Mouse (Mus musculus): ENCODE results near the gene Enox1. TPM values are rescaled to one million over a fixed set of nuclear protein-coding genes. Genes with fewer than 3 reads are reported as not detected.
"Not testable (repeated sequence)": the region's sequence is repeated elsewhere in the genome, so short reads cannot be mapped to it uniquely, and the experiment has no call there.

Enox1 gene
- polyA plus RNA-seq, 1 experiment: 3.1 TPM

GRCm38 (mm10) chr14:77529621-77530020, 373.1 kb downstream of the Enox1 start:
- no peaks in the 10 kb centered on the region for H3K36me3 ChIP-seq (ENCODE audit: control insufficient read depth, insufficient read depth)
- H3ac ChIP-seq (ENCODE audit: control insufficient read depth, insufficient read length): no peak overlapping the region
- TF ChIP-seq TCF3 (IDR thresholded peaks at IDR 0.05; ENCODE audit: insufficient read length, low read depth) (no peak), E2F4 (IDR thresholded peaks at IDR 0.05; ENCODE audit: insufficient read depth) (no peak), TCF12 (IDR thresholded peaks at IDR 0.05; ENCODE audit: insufficient read depth, poor library complexity, severe bottlenecking) (no peak), MYOD1 (IDR thresholded peaks at IDR 0.05; ENCODE audit: control insufficient read depth in 1 of 3, insufficient read length in 2 of 3, low read depth in 2 of 3) (no peak), MAX (IDR thresholded peaks at IDR 0.05; ENCODE audit: low read depth) (no peak), REST (IDR thresholded peaks at IDR 0.05; ENCODE audit: insufficient read depth, insufficient read length) (no peak), POLR2AphosphoS2 (IDR thresholded peaks at IDR 0.05; ENCODE audit: insufficient read length, low read depth) (no peak), USF1 (IDR thresholded peaks at IDR 0.05; ENCODE audit: low read depth) (no peak), CEBPB (IDR thresholded peaks at IDR 0.05; ENCODE audit: insufficient read depth, poor library complexity, severe bottlenecking) (no peak), POLR2A (IDR thresholded peaks at IDR 0.05; ENCODE audit: insufficient read length, low read depth) (no peak), MYOG (IDR thresholded peaks at IDR 0.05; ENCODE audit: control insufficient read depth in 1 of 3, insufficient read depth in 1 of 3, insufficient read length in 2 of 3, low read depth in 2 of 3) (no peak)
- no peaks in the 10 kb centered on the region for H3K27me3 ChIP-seq (ENCODE audit: control insufficient read depth, insufficient read depth, insufficient read length)
- H3K4me2 ChIP-seq (ENCODE audit: low read depth): no peak overlapping the region
- H3K4me3 ChIP-seq: no peak overlapping the region
- no peaks in the 10 kb centered on the region for H3K79me2 ChIP-seq (ENCODE audit: control insufficient read depth, insufficient read depth)

DNA sequence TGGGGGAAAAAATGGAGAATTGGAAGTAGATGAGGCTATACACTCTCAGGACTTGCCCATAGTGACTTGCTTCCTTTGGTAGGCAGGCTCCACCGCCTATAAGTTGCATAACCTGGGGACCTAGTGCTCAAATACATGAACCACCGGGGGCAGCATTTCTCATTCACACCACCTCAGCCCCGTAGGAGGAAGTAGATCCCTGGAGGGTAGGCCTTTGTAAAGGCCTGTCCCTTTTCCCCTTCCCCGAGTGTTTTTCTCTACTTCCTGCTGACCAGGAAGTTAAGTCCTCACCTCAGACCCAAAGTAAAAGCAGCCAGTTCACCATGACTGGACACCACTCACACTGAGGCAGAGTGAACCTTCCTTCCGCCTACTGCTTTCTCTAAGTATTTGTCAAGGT, 377.1 kb downstream of the Enox1 start:
- TF ChIP-seq CEBPB (IDR thresholded peaks at IDR 0.05; ENCODE audit: insufficient read depth, poor library complexity, severe bottlenecking) (no peak), MYOG (IDR thresholded peaks at IDR 0.05; ENCODE audit: control insufficient read depth in 1 of 3, insufficient read depth in 1 of 3, insufficient read length in 2 of 3, low read depth in 2 of 3) (no peak), MYOD1 (IDR thresholded peaks at IDR 0.05; ENCODE audit: control insufficient read depth in 1 of 3, insufficient read length in 2 of 3, low read depth in 2 of 3) (no peak), TCF12 (IDR thresholded peaks at IDR 0.05; ENCODE audit: insufficient read depth, poor library complexity, severe bottlenecking) (no peak), MAX (IDR thresholded peaks at IDR 0.05; ENCODE audit: low read depth) (no peak), REST (IDR thresholded peaks at IDR 0.05; ENCODE audit: insufficient read depth, insufficient read length) (no peak), POLR2A (IDR thresholded peaks at IDR 0.05; ENCODE audit: insufficient read length, low read depth) (no peak)
- H3K36me3 ChIP-seq (ENCODE audit: control insufficient read depth, insufficient read depth): no peaks in the 10 kb centered on the region
- no peak overlapping the region for H3ac ChIP-seq (ENCODE audit: control insufficient read depth, insufficient read length)
- no peak overlapping the region for H3K4me2 ChIP-seq (ENCODE audit: low read depth)
- H3K79me2 ChIP-seq (ENCODE audit: control insufficient read depth, insufficient read depth): no peaks in the 10 kb centered on the region
- H3K4me3 ChIP-seq: no peak overlapping the region
- no peaks in the 10 kb centered on the region for H3K27me3 ChIP-seq (ENCODE audit: control insufficient read depth, insufficient read depth, insufficient read length)

GRCm38 (mm10) chr14:77534120-77534519, 377.6 kb downstream of the Enox1 start:
- no peaks in the 10 kb centered on the region for H3K36me3 ChIP-seq (ENCODE audit: control insufficient read depth, insufficient read depth)
- no peak overlapping the region for H3K4me2 ChIP-seq (ENCODE audit: low read depth)
- H3K79me2 ChIP-seq (ENCODE audit: control insufficient read depth, insufficient read depth): no peaks in the 10 kb centered on the region
- H3K4me3 ChIP-seq: no peak overlapping the region
- TF ChIP-seq USF1 (IDR thresholded peaks at IDR 0.05; ENCODE audit: low read depth) (no peak), POLR2A (IDR thresholded peaks at IDR 0.05; ENCODE audit: insufficient read length, low read depth) (no peak), TCF12 (IDR thresholded peaks at IDR 0.05; ENCODE audit: insufficient read depth, poor library complexity, severe bottlenecking) (no peak), MYOG (IDR thresholded peaks at IDR 0.05; ENCODE audit: control insufficient read depth in 1 of 3, insufficient read depth in 1 of 3, insufficient read length in 2 of 3, low read depth in 2 of 3) (no peak), REST (IDR thresholded peaks at IDR 0.05; ENCODE audit: insufficient read depth, insufficient read length) (no peak), TCF3 (IDR thresholded peaks at IDR 0.05; ENCODE audit: insufficient read length, low read depth) (no peak), SRF (IDR thresholded peaks at IDR 0.05; ENCODE audit: control insufficient read depth, insufficient read length, low read depth) (no peak), MYOD1 (IDR thresholded peaks at IDR 0.05; ENCODE audit: control insufficient read depth in 1 of 3, insufficient read length in 2 of 3, low read depth in 2 of 3) (no peak), MAX (IDR thresholded peaks at IDR 0.05; ENCODE audit: low read depth) (no peak), CEBPB (IDR thresholded peaks at IDR 0.05; ENCODE audit: insufficient read depth, poor library complexity, severe bottlenecking) (no peak), E2F4 (IDR thresholded peaks at IDR 0.05; ENCODE audit: insufficient read depth) (no peak), POLR2AphosphoS2 (IDR thresholded peaks at IDR 0.05; ENCODE audit: insufficient read length, low read depth) (no peak)
- no peak overlapping the region for H3ac ChIP-seq (ENCODE audit: control insufficient read depth, insufficient read length)
- H3K27me3 ChIP-seq (ENCODE audit: control insufficient read depth, insufficient read depth, insufficient read length): no peaks in the 10 kb centered on the region

DNA sequence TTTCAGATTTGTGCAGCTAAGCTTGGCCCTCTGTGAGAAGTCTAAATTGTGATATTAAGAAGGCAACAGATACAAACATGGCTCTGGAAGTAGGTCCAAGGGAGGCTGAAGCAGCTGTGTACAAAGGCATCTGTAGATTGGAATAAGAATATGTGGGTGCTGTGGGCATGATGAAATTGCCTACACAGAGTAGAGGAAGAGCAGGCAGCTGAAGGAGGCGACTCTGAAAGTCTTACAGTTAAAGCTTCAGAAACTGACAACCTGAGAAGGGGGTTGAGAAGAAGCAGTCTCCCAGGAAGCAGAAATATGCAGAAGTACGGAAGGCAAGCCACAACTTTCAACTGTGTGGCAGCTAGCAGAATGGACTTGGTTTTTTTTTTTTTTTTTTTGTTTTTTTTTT, 380.0 kb downstream of the Enox1 start:
- no peaks in the 10 kb centered on the region for H3K79me2 ChIP-seq (ENCODE audit: control insufficient read depth, insufficient read depth)
- no peak overlapping the region for H3ac ChIP-seq (ENCODE audit: control insufficient read depth, insufficient read length)
- H3K27me3 ChIP-seq (ENCODE audit: control insufficient read depth, insufficient read depth, insufficient read length): no peaks in the 10 kb centered on the region
- H3K4me3 ChIP-seq: no peak overlapping the region
- TF ChIP-seq POLR2A (IDR thresholded peaks at IDR 0.05; ENCODE audit: insufficient read length, low read depth): no peak
- no peak for TF ChIP-seq CEBPB (IDR thresholded peaks at IDR 0.05; ENCODE audit: insufficient read depth, poor library complexity, severe bottlenecking)
- no peak for TF ChIP-seq TCF3 (IDR thresholded peaks at IDR 0.05; ENCODE audit: insufficient read length, low read depth)
- TF ChIP-seq TCF12 (IDR thresholded peaks at IDR 0.05; ENCODE audit: insufficient read depth, poor library complexity, severe bottlenecking): no peak
- no peak for TF ChIP-seq E2F4 (IDR thresholded peaks at IDR 0.05; ENCODE audit: insufficient read depth)
- TF ChIP-seq SRF (IDR thresholded peaks at IDR 0.05; ENCODE audit: control insufficient read depth, insufficient read length, low read depth): no peak
- no peak for TF ChIP-seq MYOD1 (IDR thresholded peaks at IDR 0.05; ENCODE audit: control insufficient read depth in 1 of 3, insufficient read length in 2 of 3, low read depth in 2 of 3)
- TF ChIP-seq MYOG (IDR thresholded peaks at IDR 0.05; ENCODE audit: control insufficient read depth in 1 of 3, insufficient read depth in 1 of 3, insufficient read length in 2 of 3, low read depth in 2 of 3): no peak
- H3K4me2 ChIP-seq (ENCODE audit: low read depth): no peak overlapping the region
- H3K36me3 ChIP-seq (ENCODE audit: control insufficient read depth, insufficient read depth): no peaks in the 10 kb centered on the region

- not testable (repeated sequence) for H3K4me2 ChIP-seq (ENCODE audit: low read depth); H3K27me3 ChIP-seq (ENCODE audit: control insufficient read depth, insufficient read depth, insufficient read length)
Measured at GRCm38 (mm10) chr14:77539563-77539962, 383.0 kb downstream of the Enox1 start.

More at GRCm38 (mm10) chr14:77539563-77539962, 383.0 kb downstream of the Enox1 start:
- not testable (repeated sequence) for H3K4me3 ChIP-seq; H3K36me3 ChIP-seq (ENCODE audit: control insufficient read depth, insufficient read depth); H3ac ChIP-seq (ENCODE audit: control insufficient read depth, insufficient read length); H3K79me2 ChIP-seq (ENCODE audit: control insufficient read depth, insufficient read depth)

Measured in myocyte (in vitro differentiated cells).